Mouse (Mus musculus) midbrain, embryonic 10.5 days (tissue): ENCODE measurements at regions not wholly inside any gene's neighbourhood (a gene's known extent, or its start where the extent isn't known, plus 50 kb on each side); places are given as distances from the start of the nearest gene placed in this dataset. TPM values are rescaled to one million over a fixed set of nuclear protein-coding genes. Genes with fewer than 3 reads are reported as not detected.
"Not testable (repeated sequence)": the region's sequence is repeated elsewhere in the genome, so short reads cannot be mapped to it uniquely, and the experiment has no call there.

Experiments
- DNase-seq: peaks from one replicate; pipeline ENCODE4 v3.0.0-alpha.2; 2017; ENCODE audit warnings: low spot score
- H3K27ac ChIP-seq: fragments of 300-500 bp; sonication (generic); replicated peaks from 2 replicates; pipeline ENCODE4 v1.5.1; 2016; ENCODE audit warnings: mild to moderate bottlenecking
- H3K27me3 ChIP-seq: fragments of 300-500 bp; sonication (generic); 2 replicates; pipeline ENCODE4 v1.6.1; 2016; ENCODE audit warnings: low read depth, mild to moderate bottlenecking; ENCODE audit not compliant: poor library complexity, severe bottlenecking
- H3K36me3 ChIP-seq: fragments of 300-500 bp; sonication (generic); 2 replicates; pipeline ENCODE4 v1.6.1; 2016; ENCODE audit warnings: mild to moderate bottlenecking, moderate library complexity
- H3K4me1 ChIP-seq: fragments of 300-500 bp; sonication (generic); 2 replicates; pipeline ENCODE4 v1.6.1; 2016
- H3K4me3 ChIP-seq: fragments of 300-500 bp; sonication (generic); 2 replicates; pipeline ENCODE4 v1.5.1; 2016; ENCODE audit warnings: mild to moderate bottlenecking, moderate library complexity
- H3K9me3 ChIP-seq: fragments of 300-500 bp; sonication (generic); replicated peaks from 2 replicates; pipeline ENCODE4 v1.6.1; 2016; ENCODE audit warnings: mild to moderate bottlenecking
- WGBS: fragments of 180-500 bp; shearing (Covaris S2); methylation state at CpG from one replicate; pipeline ENCODE4 v1.1.7; 2016; 5-methylcytosine and 5-hydroxymethylcytosine counted together
- microRNA-seq: library from miRNA; unstranded; fragments of <30 nt; microRNA quantifications from one replicate; pipeline ENCODE4, GENCODE M21; 2017

- not testable (repeated sequence) for H3K9me3 ChIP-seq, H3K36me3 ChIP-seq, H3K4me1 ChIP-seq, DNase-seq, H3K27me3 ChIP-seq, H3K27ac ChIP-seq, H3K4me3 ChIP-seq
- WGBS = 91% methylated on average over 1 of the region's 5 CpGs
These were observed 563.5 kb downstream of the Gm10330 start for GRCm38 (mm10) chr12:23216521-23216920.

- peak overlapping the region; percentile 60 for H3K4me3 ChIP-seq
- DNase-seq = peak; percentile 64
- WGBS = 2% methylated on average over 36 of the region's 42 CpGs
- H3K4me1 ChIP-seq, H3K36me3 ChIP-seq, H3K27me3 ChIP-seq: not testable (repeated sequence)
- H3K27ac ChIP-seq = peak overlapping the region; percentile 80
- peaks cover 21% of the 10 kb centered on the region for H3K9me3 ChIP-seq
These were observed 590.5 kb downstream of the Gm10330 start for GRCm38 (mm10) chr12:23189546-23189945.

GRCm38 (mm10) chr12:23189110-23189509 lies 591.0 kb downstream of the Gm10330 start:
- not testable (repeated sequence) for H3K36me3 ChIP-seq, H3K4me1 ChIP-seq, H3K27me3 ChIP-seq
- H3K9me3 ChIP-seq = peaks cover 20% of the 10 kb centered on the region
- peak overlapping the region; percentile 80 for H3K27ac ChIP-seq
- peak overlapping the region; percentile 60 for H3K4me3 ChIP-seq
- 1% methylated on average over 47 of the region's 50 CpGs for WGBS
- peak; percentile 23 for DNase-seq

Small RNA genes lying in the stretch of these regions (microRNA-seq; reads per million reads assigned to microRNA genes)
- not detected for gene Gm26140
